Mouse (Mus musculus) spleen, adult 2 months (tissue): ENCODE measurements around the gene Nes.

Experiments
- CTCF ChIP-seq: fragments of 200-500 bp; IDR thresholded peaks from 2 replicates; pipeline ENCODE4 v1.5.1; 2011; ENCODE audit warnings: mild to moderate bottlenecking, inconsistent platforms; ENCODE audit not compliant: insufficient read depth, insufficient read length, insufficient replicate concordance; ENCODE audit errors: extremely low read depth
- POLR2A ChIP-seq: fragments of 200-500 bp; IDR thresholded peaks from 2 replicates; pipeline ENCODE4 v1.6.1; 2011; ENCODE audit warnings: low read depth, low read length, inconsistent platforms

GRCm38 (mm10) chr3:87927452-87927851 lies 43.4 kb upstream of the Nes start:
- no peak for TF ChIP-seq POLR2A
- TF ChIP-seq CTCF: no peak
